Mouse (Mus musculus): ENCODE data around the gene Cd209a. TPM values are rescaled to one million over a fixed set of nuclear protein-coding genes. Genes with fewer than 3 reads are reported as not detected.
"Not testable (repeated sequence)": the region's sequence is repeated elsewhere in the genome, so short reads cannot be mapped to it uniquely, and the experiment has no call there.

The Cd209a gene
- polyA plus RNA-seq (2014; fragmentation: Nextera tagmentation; extraction: Ambion mirVana), result not detected in 2 replicates

- Histone ChIP-seq H3K36me3 (ENCODE audit: control insufficient read depth, insufficient read depth, low read length) (no peaks in the 10 kb centered on the region), H3K4me2 (ENCODE audit: low read length) (no peak within 1 kb of the TSS), H3K9ac (ENCODE audit: low read length) (no peak within 1 kb of the TSS), H3K27me3 (ENCODE audit: control insufficient read depth, insufficient read depth, low read length) (no peaks in the 10 kb centered on the region), H3K4me1 (ENCODE audit: control insufficient read depth in 2 of 2, insufficient read depth in 2 of 2, low read length in 2 of 2) (no peaks in the 10 kb centered on the region), H3K4me3 (ENCODE audit: control insufficient read depth in 1 of 2, insufficient read depth in 1 of 2, low read depth in 1 of 2, low read length in 2 of 2) (no peak within 1 kb of the TSS), H3K9me3 (ENCODE audit: control insufficient read depth, low read length) (0 out of 2 replicates have a peak, but pooled peaks cover 3% of the 10 kb centered on the region), H3K27ac (replicated peaks in 1 of 2; ENCODE audit: control insufficient read depth in 1 of 2, insufficient read depth in 1 of 2, low read depth in 2 of 2, low read length in 2 of 2) (no peak within 1 kb of the TSS)
- no peak for ATAC-seq (ENCODE audit: insufficient number of reproducible peaks, insufficient read depth, low FRiP score, low read depth)
- WGBS, result 74% methylated on average over 4 of the region's 4 CpGs
Measured at GRCm38 (mm10) chr8:3748761-3749160, at the start of gene Cd209a. Gene Cd209a (minus strand): TSS chr8:3748984.

GRCm38 (mm10) chr8:3768641-3769040 is 19.9 kb upstream of the Cd209a start:
- ATAC-seq (ENCODE audit: insufficient number of reproducible peaks, insufficient read depth, low FRiP score, low read depth); H3K27me3 ChIP-seq (ENCODE audit: control insufficient read depth, insufficient read depth, low read length); H3K4me3 ChIP-seq (ENCODE audit: control insufficient read depth in 1 of 2, insufficient read depth in 1 of 2, low read depth in 1 of 2, low read length in 2 of 2); H3K4me1 ChIP-seq (ENCODE audit: control insufficient read depth in 2 of 2, insufficient read depth in 2 of 2, low read length in 2 of 2); H3K9me3 ChIP-seq (ENCODE audit: control insufficient read depth, low read length); H3K4me2 ChIP-seq (ENCODE audit: low read length); H3K36me3 ChIP-seq (ENCODE audit: control insufficient read depth, insufficient read depth, low read length); H3K9ac ChIP-seq (ENCODE audit: low read length); H3K27ac ChIP-seq (replicated peaks in 1 of 2; ENCODE audit: control insufficient read depth in 1 of 2, insufficient read depth in 1 of 2, low read depth in 2 of 2, low read length in 2 of 2): not testable (repeated sequence)
- WGBS, result 79% methylated on average over 5 of the region's 5 CpGs

DNA sequence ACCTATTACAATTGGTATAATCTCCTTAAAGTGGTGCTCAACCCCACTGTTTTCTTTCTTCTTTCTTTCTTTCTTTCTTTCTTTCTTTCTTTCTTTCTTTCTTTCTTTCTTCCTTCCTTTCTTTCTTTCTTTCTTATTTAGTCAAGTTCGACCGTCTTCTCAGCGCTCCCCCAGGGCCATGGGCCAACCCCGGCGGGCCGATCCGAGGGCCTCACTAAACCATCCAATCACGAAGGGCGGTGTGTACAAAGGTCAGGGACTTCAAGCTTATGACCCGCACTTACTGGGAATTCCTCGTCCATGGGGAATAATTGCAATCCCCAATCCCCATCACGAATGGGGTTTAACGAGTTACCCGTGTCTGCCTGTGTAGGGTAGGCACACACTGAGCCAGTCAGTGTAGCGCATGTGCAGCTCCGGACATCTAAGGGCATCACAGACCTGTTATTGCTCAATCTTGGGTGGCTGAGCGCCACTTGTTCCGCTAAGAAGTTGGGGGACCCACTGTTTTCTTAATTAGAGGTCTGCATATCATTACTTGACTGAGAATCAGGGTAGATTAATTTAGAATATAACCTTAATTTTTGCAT is 5.6 kb upstream of the Cd209a start:
- Histone ChIP-seq H3K4me1 (ENCODE audit: control insufficient read depth in 2 of 2, insufficient read depth in 2 of 2, low read length in 2 of 2) (no peaks in the 10 kb centered on the region), H3K9me3 (ENCODE audit: control insufficient read depth, low read length) (0 out of 2 replicates have a peak, but pooled peaks cover 8% of the 10 kb centered on the region), H3K27me3 (ENCODE audit: control insufficient read depth, insufficient read depth, low read length) (no peaks in the 10 kb centered on the region), H3K36me3 (ENCODE audit: control insufficient read depth, insufficient read depth, low read length) (no peaks in the 10 kb centered on the region), H3K9ac (ENCODE audit: low read length) (no peak overlapping the region), H3K4me2 (ENCODE audit: low read length) (no peak overlapping the region), H3K27ac (replicated peaks in 1 of 2; ENCODE audit: control insufficient read depth in 1 of 2, insufficient read depth in 1 of 2, low read depth in 2 of 2, low read length in 2 of 2) (no peak overlapping the region), H3K4me3 (ENCODE audit: control insufficient read depth in 1 of 2, insufficient read depth in 1 of 2, low read depth in 1 of 2, low read length in 2 of 2) (no peak overlapping the region)
- WGBS, result 60% methylated on average over 18 of the region's 18 CpGs
- ATAC-seq (ENCODE audit: insufficient number of reproducible peaks, insufficient read depth, low FRiP score, low read depth), result peak; percentile 100

GRCm38 (mm10) chr8:3736947-3737346 is 11.8 kb downstream of the Cd209a start:
- Histone ChIP-seq H3K9ac (ENCODE audit: low read length) (no peak overlapping the region), H3K27me3 (ENCODE audit: control insufficient read depth, insufficient read depth, low read length) (no peaks in the 10 kb centered on the region), H3K9me3 (ENCODE audit: control insufficient read depth, low read length) (no peaks in the 10 kb centered on the region), H3K4me1 (ENCODE audit: control insufficient read depth in 2 of 2, insufficient read depth in 2 of 2, low read length in 2 of 2) (no peaks in the 10 kb centered on the region), H3K4me3 (ENCODE audit: control insufficient read depth in 1 of 2, insufficient read depth in 1 of 2, low read depth in 1 of 2, low read length in 2 of 2) (no peak overlapping the region), H3K36me3 (ENCODE audit: control insufficient read depth, insufficient read depth, low read length) (no peaks in the 10 kb centered on the region), H3K4me2 (ENCODE audit: low read length) (no peak overlapping the region), H3K27ac (replicated peaks in 1 of 2; ENCODE audit: control insufficient read depth in 1 of 2, insufficient read depth in 1 of 2, low read depth in 2 of 2, low read length in 2 of 2) (no peak overlapping the region)
- 78% methylated on average over 2 of the region's 2 CpGs for WGBS
- ATAC-seq (ENCODE audit: insufficient number of reproducible peaks, insufficient read depth, low FRiP score, low read depth), result no peak

DNA sequence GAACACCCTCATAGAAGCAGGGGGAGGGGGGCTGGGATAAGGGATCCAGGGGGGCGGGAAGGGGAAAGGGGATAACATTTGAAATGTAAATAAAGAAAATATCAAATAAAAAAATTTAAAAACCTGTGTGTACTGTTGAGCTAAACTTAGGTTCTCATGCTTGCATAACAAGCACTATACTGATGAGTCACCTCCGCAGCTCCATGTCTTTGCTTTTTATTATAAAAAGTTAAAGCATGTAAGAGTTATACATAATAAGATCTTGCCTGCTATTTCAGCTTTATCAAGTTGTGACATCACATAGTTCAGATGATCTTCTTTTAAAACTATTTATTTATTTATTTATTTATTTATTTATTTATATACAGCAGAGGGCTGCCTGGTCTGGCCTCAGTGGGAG is 13.2 kb downstream of the Cd209a start:
- Histone ChIP-seq H3K9ac (ENCODE audit: low read length) (no peak overlapping the region), H3K9me3 (ENCODE audit: control insufficient read depth, low read length) (no peaks in the 10 kb centered on the region), H3K27me3 (ENCODE audit: control insufficient read depth, insufficient read depth, low read length) (no peaks in the 10 kb centered on the region), H3K4me3 (ENCODE audit: control insufficient read depth in 1 of 2, insufficient read depth in 1 of 2, low read depth in 1 of 2, low read length in 2 of 2) (no peak overlapping the region), H3K27ac (replicated peaks in 1 of 2; ENCODE audit: control insufficient read depth in 1 of 2, insufficient read depth in 1 of 2, low read depth in 2 of 2, low read length in 2 of 2) (no peak overlapping the region), H3K4me1 (ENCODE audit: control insufficient read depth in 2 of 2, insufficient read depth in 2 of 2, low read length in 2 of 2) (no peaks in the 10 kb centered on the region), H3K36me3 (ENCODE audit: control insufficient read depth, insufficient read depth, low read length) (no peaks in the 10 kb centered on the region), H3K4me2 (ENCODE audit: low read length) (no peak overlapping the region)
- 70% methylated on average over 2 of the region's 2 CpGs for WGBS
- no peak for ATAC-seq (ENCODE audit: insufficient number of reproducible peaks, insufficient read depth, low FRiP score, low read depth)

DNA sequence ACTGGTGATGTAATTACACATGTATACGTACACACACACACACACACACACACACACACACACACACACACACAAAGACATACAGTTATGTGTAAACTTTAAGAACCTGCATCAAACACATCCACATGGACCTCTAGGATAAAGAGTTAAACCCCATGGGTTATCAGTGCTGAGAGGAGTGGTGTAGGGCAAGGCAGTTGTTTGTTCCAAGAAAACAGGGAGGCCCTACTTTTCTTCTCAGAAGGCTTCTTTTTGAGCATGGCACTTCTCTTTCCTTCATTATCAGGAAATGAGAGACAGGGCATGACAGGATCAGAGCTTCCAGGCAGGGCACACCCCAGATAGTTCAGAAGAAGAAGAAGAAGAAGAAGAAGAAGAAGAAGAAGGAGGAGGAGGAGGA is 14.7 kb downstream of the Cd209a start:
- 41% methylated on average over 1 of the region's 1 CpGs for WGBS
- Histone ChIP-seq H3K4me2 (ENCODE audit: low read length) (no peak overlapping the region), H3K9ac (ENCODE audit: low read length) (no peak overlapping the region), H3K4me1 (ENCODE audit: control insufficient read depth in 2 of 2, insufficient read depth in 2 of 2, low read length in 2 of 2) (no peaks in the 10 kb centered on the region), H3K27ac (replicated peaks in 1 of 2; ENCODE audit: control insufficient read depth in 1 of 2, insufficient read depth in 1 of 2, low read depth in 2 of 2, low read length in 2 of 2) (no peak overlapping the region), H3K36me3 (ENCODE audit: control insufficient read depth, insufficient read depth, low read length) (no peaks in the 10 kb centered on the region), H3K4me3 (ENCODE audit: control insufficient read depth in 1 of 2, insufficient read depth in 1 of 2, low read depth in 1 of 2, low read length in 2 of 2) (no peak overlapping the region), H3K9me3 (ENCODE audit: control insufficient read depth, low read length) (no peaks in the 10 kb centered on the region), H3K27me3 (ENCODE audit: control insufficient read depth, insufficient read depth, low read length) (no peaks in the 10 kb centered on the region)
- ATAC-seq (ENCODE audit: insufficient number of reproducible peaks, insufficient read depth, low FRiP score, low read depth), result no peak

DNA sequence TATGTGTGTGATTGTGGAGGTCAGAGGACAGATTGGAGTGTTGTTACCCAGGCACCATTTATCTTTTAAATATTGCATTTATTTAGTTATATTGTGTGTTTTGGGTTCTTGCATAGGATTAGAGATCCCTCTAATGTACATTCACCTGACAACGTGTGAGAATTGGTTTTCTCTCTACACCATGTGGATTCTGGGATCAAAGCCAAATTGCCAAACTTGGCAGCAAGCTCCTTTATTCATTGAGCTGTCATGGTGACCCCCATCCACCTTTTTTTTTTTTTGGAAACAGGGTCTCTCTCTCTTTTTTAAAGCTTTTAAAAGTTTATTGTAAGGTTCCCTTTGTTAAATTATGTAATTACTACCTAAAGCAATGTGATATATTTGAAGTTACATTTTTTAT is 27.7 kb downstream of the Cd209a start:
- Histone ChIP-seq H3K9me3 (ENCODE audit: control insufficient read depth, low read length) (no peaks in the 10 kb centered on the region), H3K4me1 (ENCODE audit: control insufficient read depth in 2 of 2, insufficient read depth in 2 of 2, low read length in 2 of 2) (peaks cover 0 to 11% of the 10 kb centered on the region in 2 experiments; a peak in 2 of 4 replicates), H3K4me3 (ENCODE audit: control insufficient read depth in 1 of 2, insufficient read depth in 1 of 2, low read depth in 1 of 2, low read length in 2 of 2) (no peak overlapping the region), H3K27ac (replicated peaks in 1 of 2; ENCODE audit: control insufficient read depth in 1 of 2, insufficient read depth in 1 of 2, low read depth in 2 of 2, low read length in 2 of 2) (no peak overlapping the region), H3K4me2 (ENCODE audit: low read length) (no peak overlapping the region), H3K9ac (ENCODE audit: low read length) (no peak overlapping the region), H3K36me3 (ENCODE audit: control insufficient read depth, insufficient read depth, low read length) (no peaks in the 10 kb centered on the region), H3K27me3 (ENCODE audit: control insufficient read depth, insufficient read depth, low read length) (no peaks in the 10 kb centered on the region)
- WGBS, result 19% methylated on average over 1 of the region's 1 CpGs
- ATAC-seq (ENCODE audit: insufficient number of reproducible peaks, insufficient read depth, low FRiP score, low read depth), result no peak

GRCm38 (mm10) chr8:3720551-3720950 is 28.2 kb downstream of the Cd209a start, which contains the start of gene Clec4g:
Gene Clec4g (minus strand): TSS chr8:3720651.
- WGBS, result 66% methylated on average over 5 of the region's 5 CpGs
- no peak for ATAC-seq (ENCODE audit: insufficient number of reproducible peaks, insufficient read depth, low FRiP score, low read depth)
- H3K4me2 ChIP-seq (ENCODE audit: low read length), result no peak within 1 kb of the TSS

More at GRCm38 (mm10) chr8:3720551-3720950, 28.2 kb downstream of the Cd209a start, which contains the start of gene Clec4g:
- peaks cover 0 to 11% of the 10 kb centered on the region in 2 experiments; a peak in 2 of 4 replicates for H3K4me1 ChIP-seq (ENCODE audit: control insufficient read depth in 2 of 2, insufficient read depth in 2 of 2, low read length in 2 of 2)
- H3K9ac ChIP-seq (ENCODE audit: low read length), result no peak within 1 kb of the TSS
- H3K4me3 ChIP-seq (ENCODE audit: control insufficient read depth in 1 of 2, insufficient read depth in 1 of 2, low read depth in 1 of 2, low read length in 2 of 2), result no peak within 1 kb of the TSS
- H3K36me3 ChIP-seq (ENCODE audit: control insufficient read depth, insufficient read depth, low read length), result no peaks in the 10 kb centered on the region
- H3K9me3 ChIP-seq (ENCODE audit: control insufficient read depth, low read length), result no peaks in the 10 kb centered on the region
- H3K27ac ChIP-seq (replicated peaks in 1 of 2; ENCODE audit: control insufficient read depth in 1 of 2, insufficient read depth in 1 of 2, low read depth in 2 of 2, low read length in 2 of 2), result no peak within 1 kb of the TSS
- no peaks in the 10 kb centered on the region for H3K27me3 ChIP-seq (ENCODE audit: control insufficient read depth, insufficient read depth, low read length)

Measured in heart, embryonic 14.5 days (tissue).